Mouse (Mus musculus): ENCODE results near the gene Cklf.

Cklf gene
- long read RNA-seq, experiment 1, transcript Cklf-208 (2 exons, 1,304 nt), result minor isoform, 16 of 47 reads
- long read RNA-seq, experiment 1, transcript Cklf-201 (4 exons, 667 nt), result major isoform, 28 of 47 reads
- long read RNA-seq, experiment 1, partial matches to known transcripts, result 0 of 47 reads
- long read RNA-seq, experiment 1, other reads (novel, unspliced or antisense), result 3 of 47 reads
- long read RNA-seq, experiment 2, transcript Cklf-208 (2 exons, 1,304 nt), result minor isoform, 30 of 92 reads
- long read RNA-seq, experiment 2, transcript Cklf-201 (4 exons, 667 nt), result major isoform, 48 of 92 reads
- long read RNA-seq, experiment 2, partial matches to known transcripts, result 2 of 92 reads
- long read RNA-seq, experiment 2, other reads (novel, unspliced or antisense), result 11 of 92 reads

DNA sequence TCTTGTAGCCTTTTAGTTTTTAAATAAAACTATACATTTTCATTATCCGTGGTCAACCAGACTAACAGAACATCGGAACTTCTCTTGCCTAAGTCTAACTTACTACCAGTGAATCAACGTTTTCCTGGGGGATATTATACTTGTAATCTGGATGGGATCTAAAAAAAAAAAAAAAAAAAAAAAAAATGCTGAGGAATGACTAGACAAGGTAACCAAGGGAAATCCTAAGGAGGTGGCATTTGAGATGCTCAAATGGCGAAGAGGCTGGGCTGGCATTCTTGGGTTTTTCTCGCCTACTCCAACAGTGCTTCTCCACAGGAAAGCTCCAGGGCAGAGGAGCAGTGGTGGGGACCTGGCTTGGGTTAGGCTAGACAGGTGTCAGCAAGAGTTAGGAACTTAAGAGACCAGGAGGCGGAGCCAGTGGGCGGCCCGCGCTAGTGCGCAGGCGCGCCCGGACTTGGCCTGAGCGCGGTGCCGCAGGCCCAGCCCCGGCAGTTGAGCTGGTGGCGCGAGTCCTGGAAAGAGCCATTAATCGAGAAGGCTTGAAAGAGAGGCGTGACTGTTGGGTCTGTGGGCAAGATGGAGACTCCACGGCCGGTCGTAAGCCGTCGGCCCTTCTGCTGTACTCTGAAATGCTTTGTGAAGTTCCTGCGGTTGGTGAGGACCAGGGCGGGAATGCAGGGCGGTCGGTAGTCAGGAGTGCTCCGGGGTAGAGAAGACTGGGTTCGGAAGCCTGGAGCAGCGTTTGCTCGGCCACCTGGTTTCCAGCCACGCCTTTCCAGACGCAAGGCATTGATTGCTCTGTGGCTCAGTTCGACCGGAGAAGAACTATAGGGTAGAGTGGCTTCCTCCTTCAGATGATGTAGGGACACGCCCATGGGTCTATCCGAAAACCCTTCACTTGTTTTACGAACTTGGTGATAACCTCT is at the start of gene Cklf:
Cklf (plus strand) TSS at position 423 of the 929 bp plus-strand sequence.
- intact Hi-C loops (cut with DNase I), result loop anchor here (5.0 to 10.0 kb wide), 2 partner anchors 92 to 184 kb away; no protein-coding TSS in a partner anchor

- intact Hi-C loops (cut with DNase I), result no loop called here
Measured at GRCm38 (mm10) chr8:104201622-104202021, 49.0 kb upstream of the Cklf start.

DNA sequence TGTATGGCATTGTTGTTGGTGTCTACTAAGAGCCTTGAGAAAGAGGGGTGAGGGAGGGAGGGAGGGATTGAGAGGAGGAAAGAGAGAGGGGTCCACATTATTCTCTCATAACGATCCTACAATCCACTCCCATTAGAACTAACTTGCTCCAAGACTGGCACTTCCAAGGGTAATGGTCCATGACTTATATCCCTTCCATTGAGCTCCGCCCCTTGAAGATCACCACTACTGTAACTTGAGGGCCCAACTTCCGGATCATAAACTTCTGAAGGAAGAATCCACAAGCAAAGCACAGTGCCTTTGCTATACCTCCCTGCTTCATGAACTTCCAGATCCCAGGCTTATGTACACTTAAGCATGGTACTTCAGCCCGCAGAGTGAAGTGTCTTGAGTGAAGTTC is 48.3 kb upstream of the Cklf start:
- intact Hi-C loops (cut with DNase I), result no loop called here

DNA sequence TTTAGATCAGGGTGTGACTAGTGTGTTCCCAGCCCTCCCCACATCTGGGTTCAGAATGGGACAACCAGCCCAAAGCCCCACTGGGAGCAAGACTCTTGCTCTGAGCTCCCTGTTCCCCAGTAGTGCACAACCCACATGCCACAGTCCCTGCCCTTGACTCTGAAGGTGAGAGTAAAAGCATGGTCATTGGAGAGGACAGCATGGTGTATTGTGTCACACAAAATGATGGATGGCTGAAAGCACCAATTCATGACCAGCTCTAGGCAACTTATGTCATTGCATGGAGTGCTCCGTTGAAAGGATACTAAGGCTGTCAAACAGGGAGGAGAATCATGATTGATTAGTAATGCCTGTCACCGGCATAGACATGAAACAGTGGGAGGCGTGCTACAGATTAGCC is 45.4 kb upstream of the Cklf start:
- intact Hi-C loops (cut with DNase I), result no loop called here

GRCm38 (mm10) chr8:104217601-104218000 is 33.1 kb upstream of the Cklf start:
- intact Hi-C loops (cut with DNase I), result loop anchor here (5.0 kb wide), 1 partner anchor 125 kb away; no protein-coding TSS in a partner anchor

DNA sequence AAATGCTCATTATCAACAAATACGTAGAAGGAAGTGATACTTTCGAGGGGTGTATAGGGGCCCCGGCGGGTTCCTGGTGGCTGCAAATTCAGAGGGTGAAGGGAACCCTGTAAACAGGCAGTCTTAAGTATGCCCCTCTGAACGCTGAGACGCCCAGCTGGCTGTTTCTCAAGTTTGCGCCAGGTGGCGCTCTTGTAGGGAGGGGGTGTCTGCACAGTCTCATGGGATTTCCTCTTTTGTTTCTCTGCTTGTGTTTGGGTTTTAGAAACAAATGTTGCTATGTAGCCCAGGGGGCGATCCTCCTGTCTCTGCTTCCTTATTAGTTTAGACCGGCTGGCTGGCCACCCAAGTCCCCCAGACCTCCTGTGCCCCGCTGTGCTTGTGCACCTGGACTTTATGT is 31.6 kb upstream of the Cklf start:
- intact Hi-C loops (cut with DNase I), result loop anchor here (1.0 to 5.0 kb wide), 2 partner anchors 73 to 127 kb away; no protein-coding TSS in a partner anchor

- intact Hi-C loops (cut with DNase I), result loop anchor here (1.0 to 5.0 kb wide), 2 partner anchors 74 to 128 kb away; no protein-coding TSS in a partner anchor
Measured at GRCm38 (mm10) chr8:104219806-104220205, 30.9 kb upstream of the Cklf start.

GRCm38 (mm10) chr8:104227048-104227447 is 23.6 kb upstream of the Cklf start:
- intact Hi-C loops (cut with DNase I), result no loop called here

GRCm38 (mm10) chr8:104230377-104230776 is 20.3 kb upstream of the Cklf start:
- intact Hi-C loops (cut with DNase I), result no loop called here

- intact Hi-C loops (cut with DNase I), result no loop called here
Measured at GRCm38 (mm10) chr8:104232039-104232438, 18.6 kb upstream of the Cklf start.

- intact Hi-C loops (cut with DNase I), result no loop called here
Measured at GRCm38 (mm10) chr8:104232919-104233318, 17.7 kb upstream of the Cklf start.

- intact Hi-C loops (cut with DNase I), result no loop called here
Measured at GRCm38 (mm10) chr8:104234573-104234972, 16.1 kb upstream of the Cklf start.

GRCm38 (mm10) chr8:104239418-104239861 is 11.2 kb upstream of the Cklf start:
- intact Hi-C loops (cut with DNase I), result no loop called here

DNA sequence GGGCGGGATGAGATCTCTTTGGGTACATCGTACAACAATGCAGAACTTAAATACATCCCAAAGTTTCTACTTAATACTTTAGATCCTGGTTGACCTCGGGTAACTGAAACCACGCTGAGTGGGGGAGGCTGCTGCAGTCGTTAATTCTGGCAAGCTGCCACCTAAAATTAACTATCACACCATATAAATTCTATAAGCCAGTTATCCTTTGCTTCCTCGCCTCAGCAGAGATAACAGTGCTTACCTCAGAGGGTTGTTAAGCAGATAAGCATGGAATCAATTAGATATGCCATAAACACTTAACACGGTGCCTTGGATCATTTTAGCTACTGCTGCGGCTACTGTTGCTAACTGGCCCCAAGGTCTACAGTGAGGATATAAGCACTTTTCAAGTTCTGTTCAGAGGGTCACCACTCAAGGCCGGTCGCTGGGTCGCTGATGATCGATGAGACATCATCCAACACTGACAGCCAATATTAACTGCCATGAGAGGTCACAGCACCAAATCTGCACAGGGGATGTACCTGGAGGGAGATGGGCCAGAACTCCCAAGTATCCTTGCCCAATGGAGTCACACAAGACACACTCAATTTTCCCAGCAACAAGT is 8.5 kb upstream of the Cklf start:
- intact Hi-C loops (cut with DNase I), result no loop called here

DNA sequence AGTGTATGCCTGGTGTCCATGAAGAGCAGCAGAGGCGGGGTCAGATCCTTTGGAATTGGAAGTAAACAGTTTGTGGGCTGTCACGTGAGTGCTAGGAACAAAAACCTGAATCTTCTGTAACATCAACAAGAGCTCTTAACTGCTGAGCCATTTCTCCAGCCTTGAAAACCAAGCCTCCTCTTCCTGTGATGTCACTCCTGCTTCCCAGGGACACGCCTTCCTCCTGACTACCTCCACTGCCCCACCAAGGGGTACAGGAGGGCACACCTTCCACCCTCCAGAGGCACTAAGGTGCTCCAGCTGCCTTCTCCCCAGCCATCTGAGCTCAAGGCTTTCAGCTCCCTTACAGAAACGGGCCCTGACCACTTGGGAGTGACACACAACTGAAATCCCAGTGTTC is 4.0 kb upstream of the Cklf start:
- intact Hi-C loops (cut with DNase I), result no loop called here

GRCm38 (mm10) chr8:104247054-104247907 is 3.4 kb upstream of the Cklf start:
- intact Hi-C loops (cut with DNase I), result no loop called here

GRCm38 (mm10) chr8:104247908-104248275 is 2.8 kb upstream of the Cklf start:
- intact Hi-C loops (cut with DNase I), result no loop called here

DNA sequence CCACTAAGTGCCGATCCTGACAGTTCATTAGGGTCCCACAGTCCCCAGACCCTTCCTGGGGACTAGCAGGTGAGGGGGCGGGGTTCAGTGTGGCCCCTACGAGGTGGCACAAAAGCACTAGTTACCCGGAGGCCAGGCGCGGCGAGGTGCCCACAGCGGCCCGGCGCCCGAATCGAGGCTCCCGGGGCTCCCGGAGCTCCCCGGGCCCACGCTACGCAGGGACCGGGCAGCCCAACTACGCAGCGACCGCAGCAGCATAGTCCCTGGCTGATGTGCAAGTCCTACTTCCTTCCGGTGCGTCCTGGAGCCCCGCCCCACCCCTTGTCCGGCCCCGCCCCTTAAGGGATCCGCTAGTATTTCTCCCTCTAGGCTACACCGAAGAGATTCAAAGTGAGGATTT is 2.4 kb upstream of the Cklf start, which contains the start of gene Tk2:
Tk2 (minus strand) TSS at position 283 of the 400 bp plus-strand sequence.
- intact Hi-C loops (cut with DNase I), result no loop called here

DNA sequence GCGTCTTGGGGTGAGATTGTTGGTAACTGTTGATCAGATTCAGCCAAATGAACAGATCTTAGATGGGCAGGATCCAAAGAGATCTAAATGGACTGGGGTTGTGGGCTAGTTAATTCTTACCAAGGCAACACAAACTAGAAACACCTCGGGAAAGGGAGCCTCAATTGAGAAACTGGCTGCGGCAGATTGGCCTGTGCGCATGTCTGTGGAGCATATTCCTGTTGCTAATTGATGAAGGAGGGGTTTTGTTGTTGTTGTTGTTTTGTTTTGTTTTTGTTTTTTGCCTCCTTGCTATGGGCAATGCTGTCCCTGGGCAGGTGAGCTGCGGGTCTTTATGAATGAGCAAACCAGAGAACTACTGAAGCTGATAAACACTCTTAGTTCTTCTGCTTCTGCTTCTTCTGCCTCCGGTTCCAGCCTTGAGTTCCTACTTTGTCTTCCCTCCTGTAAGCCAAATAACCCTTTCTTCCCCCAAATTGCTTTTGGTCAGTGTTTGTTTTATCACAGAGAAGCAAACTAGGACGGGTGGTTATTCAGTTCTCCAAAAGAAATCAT is 1.1 kb upstream of the Cklf start:
- intact Hi-C loops (cut with DNase I), result no loop called here

GRCm38 (mm10) chr8:104251461-104251860 is 800 bp downstream of the Cklf start:
- intact Hi-C loops (cut with DNase I), result loop anchor here (5.0 to 10.0 kb wide), 2 partner anchors 91 to 183 kb away; no protein-coding TSS in a partner anchor
